Mouse (Mus musculus) heart, postnatal 4 days (tissue): Measurements from ENCODE around the gene Olfr228. TPM values are rescaled to one million over a fixed set of nuclear protein-coding genes. Genes with fewer than 3 reads are reported as not detected.
"Not testable (repeated sequence)": the region's sequence is repeated elsewhere in the genome, so short reads cannot be mapped to it uniquely, and the experiment has no call there.

ENCODE experiments used
- DNase-seq: peaks from one replicate; pipeline ENCODE4 v3.0.0; 2021
- total RNA-seq, 2 experiments: library from RNA; stranded (reverse); gene quantifications; 2 replicates each; pipeline ENCODE4 v1.2.3; 2021

The Olfr228 gene
- not detected for total RNA-seq

GRCm38 (mm10) chr2:86487286-86487685 lies at the start of gene Olfr228:
Gene Olfr228 (minus strand): TSS chr2:86487386.
- no peak for DNase-seq

GRCm38 (mm10) chr2:86530991-86531390 lies 43.8 kb upstream of the Olfr228 start:
- DNase-seq: no peak

- no peak for DNase-seq
Measured at GRCm38 (mm10) chr2:86508161-86508560, 21.0 kb upstream of the Olfr228 start, which contains the start of gene Olfr1076. Gene Olfr1076 (plus strand): TSS chr2:86508461.

- DNase-seq: peak; percentile 59
Measured at GRCm38 (mm10) chr2:86464442-86465109, 22.6 kb downstream of the Olfr228 start.

GRCm38 (mm10) chr2:86460434-86460833 lies 26.8 kb downstream of the Olfr228 start:
- no peak for DNase-seq

GRCm38 (mm10) chr2:86456169-86456568 lies 31.0 kb downstream of the Olfr228 start, which contains the start of gene Olfr1066:
Gene Olfr1066 (minus strand): TSS chr2:86456269.
- DNase-seq: no peak

GRCm38 (mm10) chr2:86450491-86450890 lies 36.7 kb downstream of the Olfr228 start, which contains the start of gene Olfr1065:
Gene Olfr1065 (minus strand): TSS chr2:86450591.
- DNase-seq: not testable (repeated sequence)

GRCm38 (mm10) chr2:86442101-86442500 lies 45.1 kb downstream of the Olfr228 start:
- not testable (repeated sequence) for DNase-seq

Other genes starting within 250 kb of the Olfr228 start
- not detected for gene Olfr1048, start 247.1 kb downstream of the Olfr228 start, total RNA-seq
- gene Olfr1049, start 229.1 kb downstream of the Olfr228 start, total RNA-seq: not detected
- gene Olfr1051, start 208.3 kb downstream of the Olfr228 start, total RNA-seq: not detected
- gene Olfr1052, start 194.9 kb downstream of the Olfr228 start, total RNA-seq: not detected
- gene Olfr1053, start 172.1 kb downstream of the Olfr228 start, total RNA-seq: not detected
- not detected for gene Olfr1054, start 152.0 kb downstream of the Olfr228 start, total RNA-seq
- not detected for gene Olfr1055, start 137.1 kb downstream of the Olfr228 start, total RNA-seq
- not detected for gene Olfr1056, start 124.9 kb downstream of the Olfr228 start, total RNA-seq
- gene Olfr1057, start 109.0 kb downstream of the Olfr228 start, total RNA-seq: not detected
- gene Olfr1058, start 98.8 kb downstream of the Olfr228 start, total RNA-seq: not detected
- not detected for gene Olfr1061, start 73.3 kb downstream of the Olfr228 start, total RNA-seq
- gene Olfr1062, start 60.6 kb downstream of the Olfr228 start, total RNA-seq: not detected
- not detected for gene Olfr1065, start 36.8 kb downstream of the Olfr228 start, total RNA-seq
- gene Olfr1066, start 31.1 kb downstream of the Olfr228 start, total RNA-seq: not detected
- gene Olfr1076, start 21.1 kb upstream of the Olfr228 start, total RNA-seq: not detected
- gene Olfr1079, start 55.1 kb upstream of the Olfr228 start, total RNA-seq: not detected
- gene Olfr1080, start 70.8 kb upstream of the Olfr228 start, total RNA-seq: not detected
- not detected for gene Olfr1082, start 111.6 kb upstream of the Olfr228 start, total RNA-seq
- gene Olfr1084, start 152.3 kb upstream of the Olfr228 start, total RNA-seq: not detected
- not detected for gene Olfr1085, start 174.6 kb upstream of the Olfr228 start, total RNA-seq
- gene Olfr1086, start 192.7 kb upstream of the Olfr228 start, total RNA-seq: not detected
- not detected for gene Olfr1087, start 211.0 kb upstream of the Olfr228 start, total RNA-seq
- not detected for gene Olfr1089, start 246.3 kb upstream of the Olfr228 start, total RNA-seq